Comparison of ENCODE assay signal across 15 mouse cellular contexts in genomic region chr10:34198574-34198973, GRCm38 (mm10). TPM values are rescaled to one million over a fixed set of nuclear protein-coding genes. Genes with fewer than 3 reads are reported as not detected.
DNase-seq lines count a peak whose midpoint lies in the region; ATAC-seq and TF ChIP-seq lines count a peak whose summit lies in the region.
"Had no signal": no experiment of that assay in that cellular context is flagged by ENCODE, and none has a peak within 500 bp of the region (broad histone marks: within the 10 kb centered on the region; RNA-seq: fewer than 3 reads in every experiment).

No protein-coding gene starts in this region.

- TF ChIP-seq CTCF in intestine, postnatal 0 days (IDR thresholded peaks at IDR 0.05; ENCODE audit: low read depth) = no peak

- H3K27me3 ChIP-seq in intestine, embryonic 14.5 days (replicated peaks; ENCODE audit: control insufficient read depth, insufficient read depth, low read length) = no peaks in the 10 kb centered on the region
- H3K27me3 ChIP-seq in intestine, postnatal 0 days (replicated peaks; ENCODE audit: control insufficient read depth, insufficient read depth, low read length) = no peaks in the 10 kb centered on the region
- H3K27me3 ChIP-seq in lung, embryonic 15.5 days = no peaks in the 10 kb centered on the region
- no peaks in the 10 kb centered on the region for H3K27me3 ChIP-seq in intestine, embryonic 16.5 days (replicated peaks; ENCODE audit: control insufficient read depth, insufficient read depth, low read length)

- ATAC-seq in intestine, embryonic 14.5 days (replicated peaks; ENCODE audit: low FRiP score, low TSS enrichment, low read depth) = no peak
- no peak for ATAC-seq in intestine, postnatal 0 days
- ATAC-seq in lung, embryonic 15.5 days (ENCODE audit: borderline replicate concordance, extremely low read depth, low FRiP score, low TSS enrichment) = no peak
- ATAC-seq in intestine, embryonic 16.5 days = peak; percentile 49; the same call in 1 of the 2 replicates
- ATAC-seq: forebrain, postnatal 0 days had no signal

- H3K27ac ChIP-seq in intestine, embryonic 14.5 days (ENCODE audit: low read depth) = peak overlapping the region; percentile 8; the same call in 1 of the 2 replicates
- H3K27ac ChIP-seq in intestine, postnatal 0 days (ENCODE audit: low read depth, low read length) = no peak overlapping the region
- H3K27ac ChIP-seq in lung, embryonic 15.5 days = peak overlapping the region; percentile 59; the same call in 1 of the 2 replicates
- H3K27ac ChIP-seq in intestine, embryonic 16.5 days (ENCODE audit: low read length) = peak overlapping the region; percentile 23
- H3K27ac ChIP-seq in macrophage = peak overlapping the region; percentile 91
- H3K27ac ChIP-seq: hindbrain, embryonic 14.5 days; liver, embryonic 14.5 days had no signal

- 52% methylated on average over 3 of the region's 3 CpGs for WGBS in intestine, embryonic 14.5 days
- WGBS in intestine, postnatal 0 days = 50% methylated on average over 3 of the region's 3 CpGs
- WGBS in lung, embryonic 15.5 days = 46% methylated on average over 3 of the region's 3 CpGs
- WGBS in intestine, embryonic 16.5 days = 56% methylated on average over 3 of the region's 3 CpGs
- 75% methylated on average over 3 of the region's 3 CpGs for WGBS in macrophage (ENCODE audit: missing documents)

- H3K9ac ChIP-seq in intestine, embryonic 14.5 days (ENCODE audit: low read length) = no peak overlapping the region
- H3K9ac ChIP-seq in intestine, postnatal 0 days (ENCODE audit: low read depth, low read length) = no peak overlapping the region
- no peak overlapping the region for H3K9ac ChIP-seq in lung, embryonic 15.5 days
- no peak overlapping the region for H3K9ac ChIP-seq in intestine, embryonic 16.5 days (ENCODE audit: low read depth, low read length)
- H3K9ac ChIP-seq: forebrain, postnatal 0 days; hindbrain, embryonic 14.5 days; liver, embryonic 14.5 days had no signal

- H3K9me3 ChIP-seq in intestine, embryonic 14.5 days (ENCODE audit: control insufficient read depth, low read length) = 0 out of 2 replicates have a peak, but pooled peaks cover 3% of the 10 kb centered on the region
- no peaks in the 10 kb centered on the region for H3K9me3 ChIP-seq in intestine, postnatal 0 days (ENCODE audit: control insufficient read depth)
- no peaks in the 10 kb centered on the region for H3K9me3 ChIP-seq in lung, embryonic 15.5 days
- H3K9me3 ChIP-seq in intestine, embryonic 16.5 days (ENCODE audit: control insufficient read depth, low read length) = no peaks in the 10 kb centered on the region
- H3K9me3 ChIP-seq: megakaryocyte, embryonic 14.5 days had no signal

- DNase-seq in intestine, embryonic 14.5 days (ENCODE audit: low spot score) = no peak
- no peak for DNase-seq in lung, postnatal 10 days
- no peak for DNase-seq in adrenal gland, adult (ENCODE audit: inconsistent age in 2 of 2, low spot score in 1 of 2)
- DNase-seq: adrenal gland, postnatal 25 days; cerebellum, adult 9-11 months; forebrain, postnatal 0 days; gastrocnemius, postnatal 10 days; right cerebral cortex, postnatal 14 days had no signal

- H3K36me3 ChIP-seq in intestine, embryonic 14.5 days (ENCODE audit: control insufficient read depth, insufficient read depth, low read length) = no peaks in the 10 kb centered on the region
- H3K36me3 ChIP-seq in intestine, postnatal 0 days (ENCODE audit: control insufficient read depth, insufficient read depth) = no peaks in the 10 kb centered on the region
- no peaks in the 10 kb centered on the region for H3K36me3 ChIP-seq in lung, embryonic 15.5 days
- no peaks in the 10 kb centered on the region for H3K36me3 ChIP-seq in intestine, embryonic 16.5 days (ENCODE audit: control insufficient read depth, insufficient read depth, low read length)
- no peaks in the 10 kb centered on the region for H3K36me3 ChIP-seq in macrophage (ENCODE audit: inconsistent target)

- H3K4me3 ChIP-seq in intestine, embryonic 14.5 days (ENCODE audit: low read depth, low read length) = no peak overlapping the region
- H3K4me3 ChIP-seq in intestine, postnatal 0 days (ENCODE audit: low read depth, low read length) = no peak overlapping the region
- no peak overlapping the region for H3K4me3 ChIP-seq in lung, embryonic 15.5 days
- H3K4me3 ChIP-seq in intestine, embryonic 16.5 days (ENCODE audit: low read length) = no peak overlapping the region
- no peak overlapping the region for H3K4me3 ChIP-seq in macrophage (ENCODE audit: inconsistent target)

- H3K79me2 ChIP-seq in macrophage (ENCODE audit: inconsistent target) = peaks cover 98% of the 10 kb centered on the region

- no peak overlapping the region for H3K4me2 ChIP-seq in intestine, embryonic 14.5 days (ENCODE audit: low read length)
- H3K4me2 ChIP-seq in intestine, postnatal 0 days (replicated peaks; ENCODE audit: low read depth) = no peak overlapping the region
- H3K4me2 ChIP-seq in lung, embryonic 15.5 days = no peak overlapping the region
- H3K4me2 ChIP-seq in intestine, embryonic 16.5 days (ENCODE audit: low read depth, low read length) = no peak overlapping the region
- H3K4me2 ChIP-seq: hindbrain, embryonic 14.5 days had no signal

- peaks cover 24% of the 10 kb centered on the region for H3K4me1 ChIP-seq in intestine, embryonic 14.5 days (replicated peaks; ENCODE audit: control insufficient read depth, insufficient read depth, low read length)
- H3K4me1 ChIP-seq in intestine, postnatal 0 days (replicated peaks; ENCODE audit: control insufficient read depth, insufficient read depth, low read length) = no peaks in the 10 kb centered on the region
- H3K4me1 ChIP-seq in lung, embryonic 15.5 days = peaks cover 32% of the 10 kb centered on the region
- peaks cover 12% of the 10 kb centered on the region for H3K4me1 ChIP-seq in intestine, embryonic 16.5 days (ENCODE audit: control insufficient read depth, insufficient read depth, low read length)

RNA-seq across cellular contexts. Expression of gene Dse, which starts 8.9 kb away (rescaled TPM):
- polyA plus RNA-seq in intestine, embryonic 14.5 days (2014; fragmentation: Nextera tagmentation; extraction: Ambion mirVana) = 22.3 and 24.1 TPM in 2 replicates
- 5.8 and 6.3 TPM in 2 replicates for polyA plus RNA-seq in intestine, postnatal 0 days (2015; fragmentation: Nextera tagmentation; extraction: Ambion mirVana)
- polyA plus RNA-seq in lung, embryonic 15.5 days (2015; fragmentation: Nextera tagmentation; extraction: Ambion mirVana) = 29.0 and 31.2 TPM in 2 replicates
- 13.6 and 14.8 TPM in 2 replicates for polyA plus RNA-seq in intestine, embryonic 16.5 days (2015; fragmentation: Nextera tagmentation; extraction: Ambion mirVana)
- 100 to 1,000 TPM; 111 to 566 (median 290) TPM for total RNA-seq in macrophage (2018; cell fraction: chromatin; rRNA removed)
- total RNA-seq in macrophage (2018; cell fraction: cytosol; rRNA removed) = 100 to 1,000 TPM; 101 to 200 (median 136) TPM
- 100 to 1,000 TPM; 148 to 576 (median 332) TPM for total RNA-seq in macrophage (2018; cell fraction: nucleus; rRNA removed)
- 52.7 to 100 TPM (median 77.5 TPM) in 3 replicates for polyA plus RNA-seq in macrophage (2018)
